Mouse (Mus musculus) left cerebral cortex, adult 8-10 months (tissue): ENCODE measurements around the gene Bod1l. TPM values are rescaled to one million over a fixed set of nuclear protein-coding genes. Genes with fewer than 3 reads are reported as not detected.

Source experiments
- DNase-seq, 2 experiments: peaks; one replicate each; pipeline ENCODE4 v3.0.0; 2022; ENCODE audit warnings: low spot score in 2 of 2
- total RNA-seq, 4 experiments: library from RNA; stranded (reverse); gene quantifications; 2 replicates each; pipeline ENCODE4 v1.2.4; 2022

Bod1l gene
- 10 to 100 TPM; 35.5 to 36.7 (median 35.9) TPM for total RNA-seq

GRCm38 (mm10) chr5:41844147-41844529 is at the start of gene Bod1l:
Gene Bod1l, minus strand, starts transcription at chr5:41844315.
- peak; percentile 97 to 98 for DNase-seq

GRCm38 (mm10) chr5:41893351-41893750 is 49.2 kb upstream of the Bod1l start:
- DNase-seq = no peak

- no peak for DNase-seq
These were observed 46.8 kb upstream of the Bod1l start for GRCm38 (mm10) chr5:41890871-41891270.

GRCm38 (mm10) chr5:41889245-41889849 is 45.2 kb upstream of the Bod1l start:
- no peak for DNase-seq

GRCm38 (mm10) chr5:41888834-41889233 is 44.7 kb upstream of the Bod1l start:
- peak in 1 of 2 experiments; percentile 23 for DNase-seq

GRCm38 (mm10) chr5:41887738-41888137 is 43.6 kb upstream of the Bod1l start:
- peak; percentile 53 to 63 for DNase-seq

GRCm38 (mm10) chr5:41884563-41884962 is 40.4 kb upstream of the Bod1l start:
- peak; percentile 18 to 22 for DNase-seq

GRCm38 (mm10) chr5:41871164-41871563 is 27.0 kb upstream of the Bod1l start:
- no peak for DNase-seq

GRCm38 (mm10) chr5:41855781-41856180 is 11.7 kb upstream of the Bod1l start:
- no peak for DNase-seq

GRCm38 (mm10) chr5:41845558-41845937 is 1.4 kb upstream of the Bod1l start:
- DNase-seq = no peak

GRCm38 (mm10) chr5:41844820-41845557 is 874 bp upstream of the Bod1l start:
- no peak for DNase-seq

GRCm38 (mm10) chr5:41843419-41844146 is 532 bp downstream of the Bod1l start:
- no peak for DNase-seq

- no peak for DNase-seq
These were observed 1.4 kb downstream of the Bod1l start for GRCm38 (mm10) chr5:41842681-41843080.

GRCm38 (mm10) chr5:41841735-41842134 is 2.4 kb downstream of the Bod1l start:
- no peak for DNase-seq

- DNase-seq = no peak
These were observed 14.0 kb downstream of the Bod1l start for GRCm38 (mm10) chr5:41830100-41830499.

GRCm38 (mm10) chr5:41821158-41821557 is 23.0 kb downstream of the Bod1l start:
- no peak for DNase-seq

GRCm38 (mm10) chr5:41820530-41820929 is 23.6 kb downstream of the Bod1l start:
- DNase-seq = no peak

GRCm38 (mm10) chr5:41812516-41812915 is 31.6 kb downstream of the Bod1l start:
- DNase-seq = no peak

GRCm38 (mm10) chr5:41811279-41811678 is 32.8 kb downstream of the Bod1l start:
- DNase-seq = no peak

- DNase-seq = no peak
These were observed 36.7 kb downstream of the Bod1l start for GRCm38 (mm10) chr5:41807383-41807782.

GRCm38 (mm10) chr5:41806176-41806575 is 37.9 kb downstream of the Bod1l start:
- no peak for DNase-seq

- DNase-seq = no peak
These were observed 39.0 kb downstream of the Bod1l start for GRCm38 (mm10) chr5:41805085-41805484.
